Mouse (Mus musculus): Measurements from ENCODE around the gene Dhps.

DNA sequence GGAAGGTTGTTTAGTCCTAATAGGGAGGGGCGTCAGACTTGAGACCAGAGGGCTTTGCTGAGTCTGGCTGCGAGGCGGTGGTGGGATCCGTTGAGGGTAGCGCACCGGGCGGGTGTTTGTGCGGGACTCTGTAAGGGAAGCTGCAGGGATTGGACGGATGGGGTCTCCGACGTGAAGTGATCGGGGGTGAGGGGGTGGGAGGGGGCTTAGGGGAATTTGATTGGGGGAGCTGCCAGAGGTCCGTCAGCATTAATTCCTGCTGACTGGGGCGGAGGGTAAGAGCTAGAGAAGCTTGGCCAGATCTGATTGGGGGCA, 34.2 kb upstream of the Dhps start:
- TF ChIP-seq POLR2A (IDR thresholded peaks at IDR 0.05; ENCODE audit: low read depth, low read length) (no peak; the same call in 1 of the 2 replicates), CTCF (IDR thresholded peaks at IDR 0.05; ENCODE audit: borderline replicate concordance, insufficient read depth, low read length) (no peak)

All from embryonic fibroblast, embryonic 13.5 days (primary cell).